Mouse (Mus musculus): ENCODE measurements around the gene Elf1.

DNA sequence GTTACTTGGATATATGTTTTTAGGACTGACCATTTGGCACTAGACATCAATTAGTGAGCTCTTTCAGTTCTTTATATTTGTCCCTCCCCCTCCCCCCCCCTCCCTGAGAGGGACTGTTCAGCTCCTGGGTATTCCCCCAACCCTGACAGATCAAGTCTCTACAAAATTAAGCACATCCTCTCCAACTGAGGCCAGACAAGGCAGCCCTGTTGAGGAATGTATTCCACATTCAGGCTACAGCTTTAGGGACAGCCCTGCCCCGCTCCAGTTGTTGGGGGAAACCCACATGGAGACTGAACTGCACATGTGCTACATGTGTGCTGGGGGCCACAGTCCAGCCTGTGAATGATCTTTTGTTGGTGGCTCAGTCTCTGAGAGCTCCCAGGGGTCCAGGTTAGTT is 71.9 kb downstream of the Elf1 start:
- TF ChIP-seq JUND (IDR thresholded peaks at IDR 0.05; ENCODE audit: low read depth, low read length) (no peak), E2F4 (IDR thresholded peaks at IDR 0.05; ENCODE audit: borderline replicate concordance, low read depth, low read length) (no peak), CTCF (IDR thresholded peaks at IDR 0.05 in 2 of 3, conservative IDR thresholded peaks at IDR 0.05 in 1 of 3; ENCODE audit: control insufficient read depth in 1 of 3, insufficient read depth in 1 of 3, low read depth in 2 of 3, low read length in 3 of 3, poor library complexity in 1 of 3, severe bottlenecking in 1 of 3) (no peak), MAFK (IDR thresholded peaks at IDR 0.05; ENCODE audit: borderline replicate concordance, low read depth, low read length) (no peak), POLR2A (IDR thresholded peaks at IDR 0.05; ENCODE audit: control insufficient read depth in 1 of 2, insufficient read depth in 1 of 2, low read depth in 1 of 2, low read length in 2 of 2, poor library complexity in 1 of 2) (no peak), TAL1 (IDR thresholded peaks at IDR 0.05; ENCODE audit: low read length) (no peak), EP300 (IDR thresholded peaks at IDR 0.05; ENCODE audit: low read depth in 1 of 2, low read length in 2 of 2) (no peak), MEF2A (IDR thresholded peaks at IDR 0.05; ENCODE audit: extremely low read depth, insufficient replicate concordance, low read depth, low read length, poor library complexity, severe bottlenecking) (no peak), USF1 (IDR thresholded peaks at IDR 0.05; ENCODE audit: low read depth, low read length) (no peak), POLR2AphosphoS2 (IDR thresholded peaks at IDR 0.05; ENCODE audit: low read length) (no peak), ZMIZ1 (IDR thresholded peaks at IDR 0.05; ENCODE audit: low read depth, low read length) (no peak), GATA1 (IDR thresholded peaks at IDR 0.05; ENCODE audit: low read depth, low read length) (no peak)

All from MEL (cell line).